Mouse (Mus musculus): Measurements from ENCODE around the gene Mroh8.

- TF ChIP-seq CTCF (IDR thresholded peaks at IDR 0.05; ENCODE audit: low read depth, low read length) (no peak), POLR2A (IDR thresholded peaks at IDR 0.05; ENCODE audit: borderline replicate concordance, low read depth, low read length) (no peak)
Observed at GRCm38 (mm10) chr2:157173555-157173954, 105.8 kb downstream of the Mroh8 start.

Measured in bone marrow macrophage, adult 2 months (primary cell).